Mouse (Mus musculus) c-Kit-positive CD71-positive TER-119-negative erythroid progenitor cells, embryonic 14.5 days (primary cell): ENCODE data around the gene Spdye4c.

Experiments used
- DNase-seq: peaks from one replicate; pipeline ENCODE4 v3.0.0-alpha.2; 2013; ENCODE audit warnings: low read depth

Gene Spdye4c

GRCm38 (mm10) chr2:128590909-128591308 lies at the start of gene Spdye4c:
Gene Spdye4c (plus strand): TSS chr2:128591209.
- DNase-seq: no peak

- no peak for DNase-seq
Observed at GRCm38 (mm10) chr2:128543495-128543894, 47.5 kb upstream of the Spdye4c start.

- peak; percentile 52 for DNase-seq
Observed at GRCm38 (mm10) chr2:128544421-128545137, 46.4 kb upstream of the Spdye4c start.

GRCm38 (mm10) chr2:128545447-128545846 lies 45.6 kb upstream of the Spdye4c start:
- DNase-seq: no peak

- DNase-seq: no peak
Observed at GRCm38 (mm10) chr2:128547079-128547478, 43.9 kb upstream of the Spdye4c start.

GRCm38 (mm10) chr2:128548262-128548661 lies 42.7 kb upstream of the Spdye4c start:
- DNase-seq: no peak

- DNase-seq: no peak
Observed at GRCm38 (mm10) chr2:128549561-128549960, 41.4 kb upstream of the Spdye4c start.

- DNase-seq: no peak
Observed at GRCm38 (mm10) chr2:128549963-128550362, 41.0 kb upstream of the Spdye4c start.

- DNase-seq: no peak
Observed at GRCm38 (mm10) chr2:128552080-128552791, 38.8 kb upstream of the Spdye4c start.

- DNase-seq: no peak
Observed at GRCm38 (mm10) chr2:128552798-128553720, 38.0 kb upstream of the Spdye4c start.

GRCm38 (mm10) chr2:128555082-128555481 lies 35.9 kb upstream of the Spdye4c start:
- no peak for DNase-seq

GRCm38 (mm10) chr2:128564195-128564594 lies 26.8 kb upstream of the Spdye4c start:
- DNase-seq: no peak

GRCm38 (mm10) chr2:128565904-128566303 lies 25.1 kb upstream of the Spdye4c start:
- DNase-seq: no peak

GRCm38 (mm10) chr2:128566304-128567147 lies 24.5 kb upstream of the Spdye4c start:
- no peak for DNase-seq

GRCm38 (mm10) chr2:128568018-128568417 lies 23.0 kb upstream of the Spdye4c start:
- DNase-seq: no peak

GRCm38 (mm10) chr2:128568490-128568889 lies 22.5 kb upstream of the Spdye4c start:
- no peak for DNase-seq

- no peak for DNase-seq
Observed at GRCm38 (mm10) chr2:128571001-128571400, 20.0 kb upstream of the Spdye4c start.

- peak; percentile 30 for DNase-seq
Observed at GRCm38 (mm10) chr2:128572726-128573624, 18.0 kb upstream of the Spdye4c start.

GRCm38 (mm10) chr2:128582881-128583280 lies 8.1 kb upstream of the Spdye4c start:
- no peak for DNase-seq

GRCm38 (mm10) chr2:128592301-128592700 lies 1.3 kb downstream of the Spdye4c start:
- no peak for DNase-seq
